Mouse (Mus musculus) urinary bladder, postnatal 36 days (tissue): ENCODE results near the gene Tes.
"Not testable (repeated sequence)": the region's sequence is repeated elsewhere in the genome, so short reads cannot be mapped to it uniquely, and the experiment has no call there.

Experiments used
- DNase-seq, 2 experiments: peaks; one replicate each; pipeline ENCODE4 v3.0.0; 2022; ENCODE audit warnings: low spot score in 2 of 2, mixed read lengths in 1 of 2

Tes gene

GRCm38 (mm10) chr6:17064936-17065790 is at the start of gene Tes:
Tes (plus strand) TSS chr6:17065149.
- DNase-seq = peak; percentile 80 to 84

DNA sequence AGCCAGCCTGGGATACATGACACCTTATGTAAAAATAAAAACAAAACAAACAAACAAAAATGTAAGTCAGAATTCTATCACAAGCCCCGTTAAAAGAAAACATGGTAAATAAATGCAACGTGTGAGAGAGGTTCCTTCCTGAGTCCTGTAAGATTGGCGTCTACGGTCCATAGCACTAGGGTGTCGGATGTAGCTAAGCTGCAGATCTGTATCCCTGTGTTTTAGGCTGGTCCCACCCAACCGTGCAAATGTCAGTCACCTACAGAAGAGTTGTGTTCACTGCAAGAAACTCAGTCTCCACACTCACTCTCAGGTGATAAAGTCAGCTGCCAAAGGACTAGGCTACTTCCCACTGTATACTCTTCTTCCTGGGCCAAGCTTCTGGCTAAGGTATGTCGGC is 39.1 kb upstream of the Tes start:
- DNase-seq = no peak

DNA sequence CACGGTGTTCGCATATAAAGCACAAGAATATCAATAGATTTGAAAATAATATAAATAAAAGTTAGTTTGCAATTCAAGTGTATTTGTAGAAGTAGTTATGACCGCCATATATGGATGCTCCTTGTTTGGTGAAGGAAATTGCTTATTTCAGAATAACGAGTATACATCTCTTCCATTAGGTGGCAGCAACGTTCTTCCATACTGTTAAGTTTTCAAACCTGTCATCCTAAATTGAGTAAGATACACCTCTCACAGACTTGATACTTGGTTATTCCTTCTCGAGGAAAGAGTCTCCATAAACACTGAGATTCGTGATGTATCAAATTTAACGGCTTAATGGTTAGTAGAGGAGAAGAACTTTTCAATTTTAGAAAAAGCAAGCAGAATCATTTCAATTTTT is 37.4 kb upstream of the Tes start:
- DNase-seq = no peak

DNA sequence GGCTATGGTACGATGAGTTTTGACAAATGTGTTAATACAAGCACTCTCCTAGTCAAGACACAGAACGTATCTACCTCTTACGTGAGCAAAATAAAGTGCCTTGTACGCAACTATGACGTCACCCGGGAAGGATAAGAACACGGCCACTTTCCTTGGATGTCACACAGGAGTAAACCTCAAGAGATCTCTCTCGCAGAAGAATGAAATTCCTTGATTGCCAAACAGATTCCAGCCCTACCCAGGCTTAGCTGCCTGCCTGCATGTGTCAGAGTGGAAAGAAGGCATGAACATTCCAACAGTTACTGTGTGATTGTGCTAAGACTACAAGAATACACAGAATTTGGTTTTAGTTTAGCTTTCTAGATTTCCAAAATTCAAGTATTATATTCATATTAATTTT is 36.1 kb upstream of the Tes start:
- DNase-seq = no peak

DNA sequence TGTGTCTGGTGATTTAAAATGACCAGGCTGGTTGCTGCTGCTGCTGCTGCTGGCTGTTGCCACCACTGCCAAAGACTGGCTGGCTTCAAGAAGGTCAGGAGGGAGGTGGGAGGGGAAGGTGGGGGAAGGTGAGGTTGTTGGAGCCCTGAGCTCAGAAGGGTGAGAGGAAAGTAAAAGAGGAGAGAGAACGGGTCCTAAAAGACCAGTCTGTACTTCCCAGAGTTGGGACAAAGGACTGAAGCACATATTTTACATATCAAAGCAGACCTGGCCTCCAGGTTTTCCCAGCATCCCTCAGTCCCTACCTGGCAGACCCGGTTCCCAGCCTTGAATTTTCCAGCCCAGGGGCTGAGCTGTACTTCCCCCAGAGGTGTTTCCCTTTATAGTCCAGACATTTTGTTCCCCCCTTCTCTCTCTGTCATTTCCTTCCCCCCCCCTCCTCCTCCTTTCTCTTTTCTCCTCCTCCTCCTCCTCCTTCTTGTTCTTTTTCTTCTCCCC is 32.7 kb upstream of the Tes start:
- DNase-seq = no peak

DNA sequence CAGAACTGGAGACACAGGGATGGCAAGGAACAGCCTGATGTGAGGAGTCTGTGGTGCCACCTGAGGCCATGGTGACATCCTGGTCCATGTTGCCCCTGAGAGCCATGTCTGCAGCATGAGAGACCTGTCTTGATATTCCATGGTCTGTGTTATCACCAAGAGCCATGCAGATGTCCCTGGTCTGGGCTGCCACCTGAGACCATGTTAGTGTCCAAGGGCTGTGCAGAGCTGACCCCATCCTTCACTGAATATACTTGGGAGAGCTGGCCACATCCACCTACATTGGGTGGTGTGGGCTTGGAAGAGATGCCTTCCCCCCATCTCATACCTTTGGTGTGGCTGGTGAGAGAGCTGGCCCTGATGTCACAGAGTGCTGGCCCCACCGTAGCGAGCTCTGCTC is 30.9 kb upstream of the Tes start:
- DNase-seq = no peak

GRCm38 (mm10) chr6:17035228-17035627 is 29.7 kb upstream of the Tes start:
- no peak for DNase-seq

GRCm38 (mm10) chr6:17051432-17052025 is 13.4 kb upstream of the Tes start:
- DNase-seq = no peak

GRCm38 (mm10) chr6:17053028-17053660 is 11.8 kb upstream of the Tes start:
- DNase-seq = no peak

DNA sequence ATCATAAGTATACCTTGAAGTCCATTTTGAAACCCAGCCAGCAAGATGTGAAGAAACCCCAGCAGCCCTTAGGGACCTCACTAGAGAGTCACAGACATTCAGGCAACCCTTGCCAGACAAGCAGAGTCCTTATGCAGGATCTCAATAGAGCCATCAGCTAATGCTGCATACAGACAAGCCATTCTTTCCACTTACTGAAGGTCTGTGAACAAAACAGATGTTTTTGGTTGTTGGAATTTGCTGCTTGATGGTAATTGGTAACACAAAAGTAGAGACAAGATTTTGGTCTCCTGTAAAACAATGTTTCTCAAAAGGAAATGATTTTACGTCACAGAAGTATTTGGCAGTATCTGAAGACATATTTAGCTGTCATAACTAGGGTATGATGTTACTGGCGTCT is 10.2 kb upstream of the Tes start:
- no peak for DNase-seq

GRCm38 (mm10) chr6:17055659-17056058 is 9.3 kb upstream of the Tes start:
- no peak for DNase-seq

GRCm38 (mm10) chr6:17059501-17059900 is 5.4 kb upstream of the Tes start:
- no peak for DNase-seq

- no peak for DNase-seq
These were observed 4.8 kb upstream of the Tes start for GRCm38 (mm10) chr6:17060154-17060553.

DNA sequence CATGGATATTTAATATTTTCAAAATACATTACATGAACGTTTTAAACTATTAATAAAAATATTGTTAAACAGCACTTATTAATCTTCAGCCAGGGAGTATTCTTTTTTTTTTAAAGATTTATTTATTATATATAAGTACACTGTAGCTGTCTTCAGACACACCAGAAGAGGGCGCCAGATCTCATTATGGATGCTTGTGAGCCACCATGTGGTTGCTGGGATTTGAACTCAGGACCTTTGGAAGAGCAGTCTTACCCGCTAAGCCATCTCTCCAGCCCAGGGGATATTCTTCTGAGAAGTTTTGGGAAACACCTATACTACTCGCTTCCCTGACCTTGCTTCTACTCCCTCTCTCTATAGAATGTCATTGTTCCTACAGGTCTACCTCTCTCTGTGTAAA is 3.1 kb upstream of the Tes start:
- DNase-seq = not testable (repeated sequence)

- no peak for DNase-seq
These were observed 2.6 kb upstream of the Tes start for GRCm38 (mm10) chr6:17062366-17062765.

- no peak for DNase-seq
These were observed 831 bp downstream of the Tes start for GRCm38 (mm10) chr6:17065791-17066169.

DNA sequence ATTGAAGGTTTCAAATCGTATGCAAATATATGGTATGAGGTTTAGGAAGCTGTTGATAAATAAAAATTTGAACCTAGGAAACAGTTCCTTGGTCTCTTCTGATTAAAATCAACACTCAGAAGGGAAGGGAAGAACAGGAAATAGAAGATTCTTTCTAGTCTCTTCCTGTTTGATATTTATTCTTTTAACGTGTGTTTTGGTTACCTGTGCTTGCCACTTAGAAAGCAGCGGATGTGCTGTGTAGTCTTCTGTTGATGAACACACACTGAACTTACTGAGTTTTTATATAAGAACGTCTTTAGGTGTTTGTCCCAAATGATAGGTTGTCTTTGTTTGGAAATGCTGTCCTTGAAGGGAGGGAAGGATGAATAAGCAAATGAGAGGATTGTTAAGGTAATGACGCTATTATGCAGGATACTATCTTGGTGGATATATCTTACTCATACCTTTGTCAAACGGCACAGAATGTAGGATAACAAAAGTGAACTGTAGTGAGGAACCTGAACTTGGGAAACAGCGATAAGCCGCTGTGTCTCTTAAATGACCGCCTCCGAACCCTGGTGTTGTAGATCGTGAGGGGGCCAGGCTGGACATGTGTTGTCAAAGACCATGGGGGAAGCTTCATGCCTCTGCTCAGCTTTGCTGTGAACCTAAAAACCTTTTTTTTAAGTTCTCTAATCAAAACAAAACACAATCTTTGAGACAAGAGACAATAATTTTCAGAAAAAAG is 1.4 kb downstream of the Tes start:
- DNase-seq = no peak

DNA sequence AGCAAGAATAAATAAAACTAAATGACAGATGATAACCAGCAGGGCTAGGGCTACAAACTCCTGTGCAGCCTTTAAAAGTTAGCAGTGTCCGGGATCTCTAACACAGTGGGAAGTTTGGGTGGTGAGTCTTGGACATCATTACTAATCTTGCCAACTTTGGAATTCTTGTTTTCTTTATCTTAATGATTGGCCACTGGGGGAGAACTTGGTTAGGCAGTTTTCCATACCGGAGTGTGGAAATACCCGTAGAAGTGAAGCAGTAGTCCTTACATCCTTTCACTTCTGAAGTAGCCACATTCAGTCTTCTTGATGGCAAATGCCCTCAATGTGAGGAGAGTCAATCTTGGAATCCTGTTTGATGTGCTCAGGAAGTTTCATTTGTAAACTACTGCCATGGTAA is 7.0 kb downstream of the Tes start:
- no peak for DNase-seq

DNA sequence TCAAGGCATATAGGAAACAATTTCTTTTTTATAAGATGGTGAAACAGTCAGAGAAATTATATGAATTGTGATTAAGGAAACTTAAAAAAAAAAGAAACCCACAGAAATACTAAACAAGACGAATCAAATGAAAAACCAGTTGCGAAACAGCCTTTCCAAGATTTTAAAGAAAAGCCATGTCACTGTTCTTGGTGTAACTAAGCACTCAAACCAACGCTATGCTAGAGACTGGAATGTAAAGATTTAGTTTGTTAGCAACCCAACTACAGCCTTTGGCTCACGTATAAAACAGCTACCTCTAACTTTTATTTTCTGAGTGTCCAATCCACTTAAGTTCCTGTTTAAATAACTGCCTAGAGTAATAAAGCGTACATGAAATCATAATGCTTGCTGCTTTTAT is 7.4 kb downstream of the Tes start:
- no peak for DNase-seq

DNA sequence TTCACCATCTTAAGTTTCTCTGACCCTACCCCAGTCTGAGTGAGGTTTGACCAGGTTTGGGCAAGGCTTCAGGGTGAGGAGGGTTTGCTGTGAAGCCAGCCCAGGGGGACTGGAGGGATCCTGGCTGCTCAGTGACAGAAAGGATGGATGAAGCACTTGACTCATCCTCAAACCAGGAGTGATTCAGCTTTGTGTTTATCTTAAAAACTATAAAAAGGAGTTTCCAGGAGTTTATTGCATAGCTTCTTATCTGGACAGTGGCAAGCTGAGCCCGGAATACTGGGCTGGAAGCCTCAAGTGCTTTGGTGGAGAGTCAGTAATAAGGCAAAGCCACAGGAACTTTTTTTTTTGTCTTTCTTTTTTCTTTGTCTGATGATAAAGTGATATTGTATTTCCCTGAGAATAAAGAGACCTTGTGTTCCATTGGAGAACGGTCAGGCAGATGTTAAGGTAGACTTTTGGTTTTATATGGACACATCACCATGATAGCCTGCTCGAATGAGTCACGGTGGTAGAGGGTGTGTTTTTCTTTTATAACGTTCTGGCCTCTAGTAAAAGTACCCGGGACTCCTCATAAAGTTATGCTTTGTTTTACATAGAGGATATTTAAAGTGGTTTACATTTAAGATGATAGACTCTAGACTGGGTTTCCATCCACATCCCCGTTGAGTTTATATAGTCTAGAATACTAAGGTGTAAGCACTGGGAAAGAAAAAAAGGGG is 8.0 kb downstream of the Tes start:
- no peak for DNase-seq

DNA sequence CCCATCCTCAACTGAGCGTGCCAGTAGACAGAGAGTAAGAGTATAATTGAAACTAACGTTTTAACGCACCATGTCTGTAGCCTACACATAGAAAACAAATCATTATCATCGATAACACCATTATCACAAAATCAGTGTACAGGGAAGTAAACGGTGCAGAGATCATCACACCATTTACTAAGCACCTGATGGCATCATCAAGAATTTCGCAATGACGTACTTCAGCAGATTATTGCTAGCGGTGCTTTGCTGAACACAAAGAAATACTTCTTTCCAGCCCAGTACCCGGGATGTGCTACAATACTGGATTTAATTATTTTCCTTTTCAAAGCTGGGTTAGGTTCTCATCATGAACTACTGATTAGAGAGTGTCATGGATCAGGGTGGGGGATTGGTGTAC is 12.3 kb downstream of the Tes start:
- no peak for DNase-seq

GRCm38 (mm10) chr6:17077720-17078119 is 12.8 kb downstream of the Tes start:
- no peak for DNase-seq
